Mouse (Mus musculus) cerebellum, adult 9-11 months (tissue): ENCODE measurements around the gene Zfp975.
"Not testable (repeated sequence)": the region's sequence is repeated elsewhere in the genome, so short reads cannot be mapped to it uniquely, and the experiment has no call there.

Experiments used
- DNase-seq: peaks from one replicate; pipeline ENCODE4 v3.0.0; 2022

Gene Zfp975

DNA sequence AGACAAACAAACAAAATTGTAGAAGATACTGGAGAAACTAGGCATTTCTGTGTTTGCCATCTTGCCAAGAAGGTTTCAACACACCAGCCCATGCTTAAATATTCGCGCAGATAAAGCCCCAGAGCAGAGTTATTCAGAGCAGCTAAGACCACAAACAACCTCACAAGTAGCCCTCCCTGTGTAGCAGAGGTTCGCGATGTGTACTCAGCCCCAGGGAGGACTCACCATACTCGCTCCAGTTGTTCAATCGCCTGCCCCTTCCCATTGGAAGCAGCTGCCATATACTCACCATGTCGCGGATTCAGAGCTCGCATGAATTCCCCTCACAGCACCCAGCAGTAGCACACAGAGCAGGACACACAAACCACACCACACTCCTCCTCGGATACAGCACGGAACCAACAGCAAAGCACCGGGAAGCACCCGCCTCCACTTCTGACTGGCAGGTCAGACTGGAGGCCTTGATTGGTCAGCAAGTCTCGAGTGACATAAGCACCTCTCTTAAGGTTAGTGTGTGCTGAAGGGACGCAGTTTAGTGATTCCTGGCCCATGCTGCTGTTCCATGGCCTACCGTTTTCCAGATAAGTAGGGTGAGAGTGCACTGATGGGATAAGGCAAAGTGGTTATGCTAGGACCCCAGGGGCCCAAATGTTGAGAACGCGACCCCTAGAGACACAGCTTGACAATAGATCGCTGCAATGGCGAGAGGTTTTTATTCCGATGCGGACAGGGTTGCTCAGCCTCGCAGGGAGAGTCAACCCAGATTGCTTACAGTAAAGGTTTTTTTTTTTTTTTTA, at the start of gene Zfp975:
TSS of gene Zfp975 (minus strand) at position 381 of the 797 bp plus-strand sequence.
- peak; percentile 86 for DNase-seq

DNA sequence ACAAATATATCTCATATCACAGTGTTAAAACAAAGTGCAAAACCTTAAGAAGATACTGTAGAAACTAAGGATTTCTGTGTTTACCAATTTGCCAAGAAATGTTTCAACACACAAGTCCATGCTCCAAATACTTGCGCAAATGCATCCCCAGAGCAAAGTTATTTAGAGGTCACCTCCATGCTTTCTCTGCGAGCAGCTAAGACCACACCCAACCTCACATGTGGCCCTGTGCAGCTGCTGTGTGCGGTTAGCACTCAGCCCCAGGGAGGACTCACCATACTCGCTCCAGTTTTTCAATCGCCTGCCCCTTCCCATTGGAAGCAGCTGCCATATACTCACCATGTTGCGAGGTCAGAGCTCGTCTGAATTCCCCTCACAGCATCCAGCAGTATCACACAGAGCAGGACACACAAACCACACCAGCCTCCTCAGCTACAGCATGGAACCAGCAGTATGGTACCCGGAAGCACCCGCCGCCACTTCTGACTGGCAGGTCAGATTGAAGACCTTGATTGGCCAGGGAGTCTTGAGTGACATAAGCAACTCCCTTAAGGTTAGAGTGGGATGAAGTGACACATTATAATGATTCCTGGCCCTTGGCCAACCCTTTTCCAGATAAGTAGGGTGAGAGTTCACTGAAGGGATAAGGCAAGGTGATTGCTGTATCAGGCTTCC, 46.1 kb upstream of the Zfp975 start:
- DNase-seq, result no peak

DNA sequence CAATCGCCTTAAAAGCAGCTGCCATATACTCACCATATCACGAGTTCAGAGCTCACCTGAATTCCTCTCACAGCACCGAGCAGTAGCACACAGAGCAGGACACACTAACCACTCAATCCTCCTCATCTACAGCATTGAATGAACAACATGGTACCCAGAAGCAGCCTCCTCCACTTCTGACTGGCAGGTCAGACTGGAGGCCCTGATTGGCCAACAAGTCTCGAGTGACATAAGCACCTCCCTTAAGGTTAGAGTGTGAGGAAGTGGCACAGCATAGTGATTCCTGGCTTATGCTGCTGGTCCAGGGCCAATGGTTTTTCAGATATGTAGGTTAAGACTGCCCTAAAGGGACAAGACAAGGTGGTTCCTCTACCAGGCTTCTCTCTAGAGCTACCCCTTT, 34.4 kb upstream of the Zfp975 start, which contains the start of gene Gm17067:
TSS of gene Gm17067 (minus strand) at position 101 of the 400 bp plus-strand sequence.
- not testable (repeated sequence) for DNase-seq

DNA sequence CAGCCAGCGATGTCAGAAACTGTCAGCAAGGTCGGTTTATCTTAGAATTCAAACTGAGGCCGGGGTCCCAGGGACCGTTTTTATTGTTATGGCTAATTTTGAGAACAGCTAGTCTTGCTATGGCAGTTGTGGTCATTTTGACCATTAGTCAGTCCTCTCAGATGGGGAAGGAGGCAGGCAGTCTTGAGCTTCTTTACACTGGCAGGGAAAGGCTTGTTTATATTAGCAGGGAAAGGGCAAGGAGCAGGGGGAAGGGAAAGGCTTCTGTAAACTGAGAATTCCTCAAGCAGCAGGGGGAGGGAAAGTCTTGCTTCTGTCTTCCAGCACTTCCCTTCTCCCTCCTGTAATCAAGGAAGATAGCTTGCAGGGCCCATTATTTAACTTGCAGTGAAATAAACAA, 709 bp upstream of the Zfp975 start:
- DNase-seq, result peak; percentile 9

DNA sequence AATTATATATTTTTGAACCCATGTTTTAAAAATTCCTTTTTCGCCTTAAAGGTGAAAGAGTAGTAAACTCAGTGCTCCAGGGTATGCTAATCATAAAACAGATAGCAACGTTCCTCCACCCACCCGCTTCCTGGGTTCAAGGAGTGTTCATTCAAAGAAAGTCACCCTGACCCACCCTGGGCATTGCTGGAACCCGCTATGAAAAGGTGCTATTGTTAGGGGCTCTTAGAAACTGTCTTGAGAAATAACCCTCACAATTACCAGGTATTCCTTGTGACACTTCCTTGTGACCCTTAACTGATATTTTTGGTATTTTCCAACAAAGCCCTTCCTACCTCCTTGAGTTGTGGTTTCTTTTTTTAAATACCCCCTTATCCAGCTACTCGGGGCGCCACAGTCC, 12.5 kb downstream of the Zfp975 start:
- DNase-seq, result not testable (repeated sequence)

DNA sequence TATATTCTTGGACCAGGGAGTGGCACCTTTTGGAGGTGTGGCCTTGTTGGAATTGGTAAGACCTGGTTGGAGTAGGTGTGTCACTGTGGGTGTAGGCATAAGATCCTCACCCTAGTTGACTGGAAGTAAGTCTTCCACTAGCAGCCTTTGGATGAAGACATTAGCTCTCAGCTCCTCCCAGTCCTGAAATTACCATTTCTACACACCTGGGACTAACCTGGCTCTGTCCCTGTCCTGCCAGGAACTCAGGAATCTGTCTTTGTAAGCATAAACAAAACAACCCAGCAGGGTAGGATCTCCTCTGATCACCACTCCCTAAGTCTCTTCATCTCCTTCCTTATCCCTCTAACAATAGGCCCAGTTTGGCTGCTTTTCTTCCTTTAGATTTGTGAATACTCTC, 12.9 kb downstream of the Zfp975 start:
- not testable (repeated sequence) for DNase-seq

DNA sequence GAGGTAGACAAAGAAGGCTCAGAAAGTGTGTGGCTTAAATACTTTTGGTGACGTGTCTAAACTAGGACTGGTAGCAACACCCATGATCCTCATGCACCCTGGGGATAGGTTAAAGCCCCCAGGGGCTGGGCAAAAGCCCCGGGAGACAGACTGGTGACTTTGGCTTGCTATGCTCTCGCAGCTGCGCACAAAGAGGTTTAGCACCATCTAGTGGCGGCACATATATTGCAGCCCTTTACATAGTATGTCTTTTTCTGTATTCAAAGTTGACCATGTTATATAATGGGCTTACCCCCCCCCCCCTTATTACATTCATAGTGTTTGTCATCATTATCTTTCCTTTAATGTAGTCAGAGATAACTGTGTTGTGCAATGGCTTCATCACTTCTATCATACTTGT, 32.4 kb downstream of the Zfp975 start:
- DNase-seq, result not testable (repeated sequence)

DNA sequence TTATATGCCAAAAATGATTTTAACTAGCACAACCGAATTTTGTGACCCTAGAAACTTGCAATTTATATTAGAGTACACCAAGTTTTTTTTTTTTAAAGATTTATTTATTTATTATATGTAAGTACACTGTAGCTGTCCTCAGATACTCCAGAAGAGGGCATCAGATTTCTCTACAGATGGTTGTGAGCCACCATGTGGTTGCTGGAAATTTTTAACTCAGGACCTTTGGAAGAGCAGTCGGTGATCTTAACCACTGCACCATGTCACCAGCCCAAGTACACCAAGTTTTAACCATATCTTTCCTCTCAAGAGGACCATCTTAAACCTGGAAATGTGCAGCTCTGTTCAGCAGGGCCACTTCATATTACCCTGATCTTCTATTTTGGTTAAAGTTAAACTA, 37.3 kb downstream of the Zfp975 start:
- DNase-seq, result not testable (repeated sequence)

DNA sequence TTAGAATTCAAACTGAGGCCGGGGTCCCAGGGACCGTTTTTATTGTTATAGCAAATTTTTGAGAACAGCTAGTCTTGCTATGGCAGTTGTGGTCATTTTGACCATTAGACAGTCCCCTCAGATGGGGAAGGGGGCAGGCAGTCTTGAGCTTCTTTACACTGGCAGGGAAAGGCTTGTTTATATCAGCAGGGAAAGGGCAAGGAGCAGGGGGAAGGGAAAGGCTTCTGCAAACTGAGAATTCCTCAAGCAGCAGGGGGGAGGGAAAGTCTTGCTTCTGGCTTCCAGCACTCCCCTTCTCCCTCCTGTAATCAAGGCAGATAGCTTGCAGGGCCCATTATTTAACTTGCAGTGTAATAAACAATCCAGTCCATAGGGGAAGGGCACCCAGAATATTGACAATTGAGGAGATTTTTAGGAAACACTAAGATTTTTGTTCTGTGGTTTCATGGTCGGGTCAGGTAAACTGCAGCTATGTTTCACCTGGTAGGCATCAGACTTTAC, 49.4 kb downstream of the Zfp975 start:
- DNase-seq, result peak; percentile 4

DNA sequence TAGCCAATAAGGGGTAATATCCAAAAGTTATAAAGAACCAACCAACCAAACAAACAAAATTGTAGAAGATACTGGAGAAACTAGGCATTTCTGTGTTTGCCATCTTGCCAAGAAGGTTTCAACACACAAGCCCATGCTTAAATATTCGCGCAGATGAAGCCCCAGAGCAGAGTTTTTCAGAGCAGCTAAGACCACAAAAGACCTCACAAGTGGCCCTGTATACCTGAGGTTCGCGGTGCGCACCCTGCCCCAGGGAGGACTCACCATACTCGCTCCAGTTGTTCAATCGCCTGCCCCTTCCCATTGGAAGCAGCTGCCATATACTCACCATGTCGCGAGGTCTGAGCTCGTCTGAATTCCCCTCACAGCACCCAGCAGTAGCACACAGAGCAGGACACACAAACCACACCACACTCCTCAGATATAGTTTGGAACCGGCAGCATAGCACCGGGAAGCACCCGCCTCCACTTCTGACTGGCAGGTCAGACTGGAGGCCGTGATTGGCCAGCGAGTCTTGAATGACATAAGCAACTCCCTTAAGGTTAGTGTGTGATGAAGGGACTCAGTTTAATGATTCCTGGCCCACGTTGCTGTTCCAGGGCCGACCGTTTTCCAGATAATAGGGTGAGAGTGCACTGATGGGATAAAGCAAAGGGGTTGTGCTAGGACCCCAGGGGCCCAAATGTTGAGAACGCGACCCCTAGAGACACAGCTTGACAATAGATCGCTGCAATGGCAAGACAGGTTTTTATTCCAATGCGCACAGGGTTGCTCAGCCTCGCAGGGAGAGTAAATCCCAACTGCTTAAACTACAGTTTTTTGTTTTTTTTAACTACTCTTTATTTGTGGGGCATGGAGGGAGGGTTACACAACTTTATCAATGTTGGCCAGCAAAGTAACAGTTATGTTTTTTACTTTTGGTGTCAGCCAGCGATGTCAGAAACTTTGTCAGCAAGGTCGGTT, 50.1 kb downstream of the Zfp975 start, which contains the start of gene Zfp976:
TSS of gene Zfp976 (minus strand) at position 437 of the 964 bp plus-strand sequence.
- DNase-seq, result peak; percentile 44

DNA sequence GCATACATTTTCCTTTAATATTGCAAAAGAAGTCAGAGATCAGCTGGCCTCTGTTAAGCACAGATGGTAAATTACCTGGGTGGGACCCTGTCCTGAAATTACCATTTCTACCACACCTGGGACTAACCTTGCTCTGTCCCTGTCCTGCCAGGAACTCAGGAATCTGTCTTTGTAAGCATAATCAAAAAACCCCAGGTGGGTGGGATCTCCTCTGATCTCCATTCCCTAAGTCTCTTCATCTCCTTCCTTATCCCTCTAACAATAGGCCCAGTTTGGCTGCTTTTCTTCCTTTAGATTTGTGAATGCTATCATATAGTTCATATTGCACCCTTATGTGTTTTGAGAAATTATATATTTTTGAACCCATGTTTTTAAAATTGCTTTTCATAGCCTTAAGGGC, 61.5 kb downstream of the Zfp975 start:
- not testable (repeated sequence) for DNase-seq
